Mouse (Mus musculus) liver, embryonic 11.5 days (tissue): ENCODE results near the gene Hist1h2ak. TPM values are rescaled to one million over a fixed set of nuclear protein-coding genes. Genes with fewer than 3 reads are reported as not detected.
A peak's percentile ranks its signal among the peaks of the same experiment; 100 is the strongest.
"Not testable (repeated sequence)": the region's sequence is repeated elsewhere in the genome, so short reads cannot be mapped to it uniquely, and the experiment has no call there.

Experiments used
- ATAC-seq: fragments of 200-750 bp; cut with Nextera tagmentation; replicated peaks from 2 replicates; pipeline ENCODE4 v1.8.0; 2017; ENCODE audit warnings: moderate number of reproducible peaks, mild to moderate bottlenecking, moderate TSS enrichment, moderate library complexity; ENCODE audit not compliant: low FRiP score
- DNase-seq: peaks from one replicate; pipeline ENCODE4 v3.0.0-alpha.2; 2017; ENCODE audit warnings: low spot score
- H3K27ac ChIP-seq: fragments of 300-500 bp; sonication (generic); 2 replicates; pipeline ENCODE4 v1.5.1; 2014; ENCODE audit warnings: mild to moderate bottlenecking, low read depth, low read length, control low read depth
- H3K27me3 ChIP-seq: fragments of 300-500 bp; sonication (generic); replicated peaks from 2 replicates; pipeline ENCODE4 v1.6.1; 2014; ENCODE audit warnings: low read length, mixed read lengths; ENCODE audit not compliant: control insufficient read depth, insufficient read depth
- H3K36me3 ChIP-seq: fragments of 300-500 bp; sonication (generic); 2 replicates; pipeline ENCODE4 v1.6.1; 2014; ENCODE audit warnings: mild to moderate bottlenecking, low read length, moderate library complexity, mixed read lengths; ENCODE audit not compliant: control insufficient read depth, insufficient read depth
- H3K4me1 ChIP-seq: fragments of 300-500 bp; sonication (generic); replicated peaks from 2 replicates; pipeline ENCODE4 v1.6.1; 2014; ENCODE audit warnings: low read length, mixed read lengths; ENCODE audit not compliant: control insufficient read depth, insufficient read depth
- H3K4me2 ChIP-seq: fragments of 300-500 bp; sonication (generic); 2 replicates; pipeline ENCODE4 v1.6.1; 2014; ENCODE audit warnings: mild to moderate bottlenecking, control low read depth, moderate library complexity
- H3K4me3 ChIP-seq: fragments of 300-500 bp; sonication (generic); 2 replicates; pipeline ENCODE4 v1.5.1; 2014; ENCODE audit warnings: low read depth, low read length, control low read depth
- H3K9ac ChIP-seq: fragments of 300-500 bp; sonication (generic); 2 replicates; pipeline ENCODE4 v1.6.1; 2014; ENCODE audit warnings: low read depth, low read length, control low read depth
- H3K9me3 ChIP-seq: fragments of 300-500 bp; sonication (generic); 2 replicates; pipeline ENCODE4 v1.6.1; 2016; ENCODE audit warnings: low read length, inconsistent platforms, mixed read lengths; ENCODE audit not compliant: control insufficient read depth
- WGBS: fragments of 180-500 bp; shearing (Covaris S2); extraction: QIAGEN DNeasy Blood & Tissue Kit; methylation state at CpG from one replicate; pipeline ENCODE4 v1.1.7; 2014; 5-methylcytosine and 5-hydroxymethylcytosine counted together
- polyA plus RNA-seq: library from polyadenylated mRNA; unstranded; fragments of >200 nt; fragmentation: Nextera tagmentation; extraction: Ambion mirVana; gene quantifications from 2 replicates; pipeline ENCODE4 v1.2.1, GENCODE M21; 2014

Gene Hist1h2ak
- 7.6 and 7.7 TPM in 2 replicates for polyA plus RNA-seq

- not testable (repeated sequence) for H3K4me1 ChIP-seq, H3K27me3 ChIP-seq, H3K9me3 ChIP-seq, H3K36me3 ChIP-seq
- DNase-seq (peak; percentile 74), ATAC-seq (peak; percentile 83)
- Histone ChIP-seq H3K4me2 (peak within 1 kb of the TSS; percentile 61), H3K27ac (peak within 1 kb of the TSS; percentile 99), H3K4me3 (peak within 1 kb of the TSS; percentile 42), H3K9ac (peak within 1 kb of the TSS; percentile 70)
- under 1% methylated on average over 39 of the region's 50 CpGs for WGBS
Observed at GRCm38 (mm10) chr13:21753524-21754285, at the start of gene Hist1h2ak, which contains the start of gene Hist1h2bn. Hist1h2ak (minus strand) TSS chr13:21753827. Hist1h2bn (plus strand) TSS chr13:21754123.

GRCm38 (mm10) chr13:21803058-21803457 lies 49.4 kb upstream of the Hist1h2ak start:
- WGBS = no CpG with 5 or more reads among the region's 4 CpGs

GRCm38 (mm10) chr13:21797163-21797562 lies 43.5 kb upstream of the Hist1h2ak start:
- not testable (repeated sequence) for H3K27me3 ChIP-seq, H3K36me3 ChIP-seq, H3K9ac ChIP-seq, H3K4me1 ChIP-seq, H3K4me2 ChIP-seq, H3K4me3 ChIP-seq, ATAC-seq, H3K27ac ChIP-seq, DNase-seq, H3K9me3 ChIP-seq

More at GRCm38 (mm10) chr13:21803058-21803457, 49.4 kb upstream of the Hist1h2ak start:
- not testable (repeated sequence) for H3K9ac ChIP-seq, H3K36me3 ChIP-seq, H3K9me3 ChIP-seq, H3K4me1 ChIP-seq, H3K27ac ChIP-seq, DNase-seq, H3K4me3 ChIP-seq, H3K27me3 ChIP-seq, H3K4me2 ChIP-seq
- peak; percentile 72; the same call in 1 of the 2 replicates for ATAC-seq

GRCm38 (mm10) chr13:21795584-21795983 lies 42.0 kb upstream of the Hist1h2ak start:
- no peak for ATAC-seq
- no peak overlapping the region for H3K27ac ChIP-seq
- H3K4me1 ChIP-seq = no peaks in the 10 kb centered on the region; the same call in 1 of the 2 replicates
- H3K4me2 ChIP-seq = no peak overlapping the region
- no peak for DNase-seq
- H3K27me3 ChIP-seq = no peaks in the 10 kb centered on the region
- H3K36me3 ChIP-seq = no peaks in the 10 kb centered on the region
- H3K9me3 ChIP-seq = no peaks in the 10 kb centered on the region
- 88% methylated on average over 7 of the region's 7 CpGs for WGBS
- no peak overlapping the region for H3K4me3 ChIP-seq
- H3K9ac ChIP-seq = no peak overlapping the region

GRCm38 (mm10) chr13:21790601-21791283 lies 37.1 kb upstream of the Hist1h2ak start:
- Histone ChIP-seq H3K4me1 (peaks cover 15% of the 10 kb centered on the region), H3K4me3 (no peak overlapping the region), H3K9ac (0 out of 2 replicates have a peak overlapping the region, but pooled peaks have one; percentile 37), H3K36me3 (no peaks in the 10 kb centered on the region), H3K27me3 (no peaks in the 10 kb centered on the region), H3K4me2 (peak overlapping the region; percentile 51), H3K27ac (no peak overlapping the region), H3K9me3 (no peaks in the 10 kb centered on the region)
- no peak for ATAC-seq
- WGBS = 23% methylated on average over 18 of the region's 18 CpGs
- DNase-seq = no peak

- H3K9me3 ChIP-seq = no peaks in the 10 kb centered on the region
- H3K36me3 ChIP-seq = no peaks in the 10 kb centered on the region
- H3K27me3 ChIP-seq = no peaks in the 10 kb centered on the region
- WGBS = 47% methylated on average over 6 of the region's 6 CpGs
- peak overlapping the region; percentile 19; the same call in 1 of the 2 replicates for H3K27ac ChIP-seq
- ATAC-seq = no peak
- no peak for DNase-seq
- 0 out of 2 replicates have a peak overlapping the region, but pooled peaks have one; percentile 10 for H3K9ac ChIP-seq
- peaks cover 19% of the 10 kb centered on the region for H3K4me1 ChIP-seq
- no peak overlapping the region for H3K4me3 ChIP-seq
- H3K4me2 ChIP-seq = no peak overlapping the region
Observed at GRCm38 (mm10) chr13:21789925-21790324, 36.3 kb upstream of the Hist1h2ak start.

GRCm38 (mm10) chr13:21787760-21788593 lies 34.4 kb upstream of the Hist1h2ak start:
- Histone ChIP-seq H3K27ac (peak overlapping the region; percentile 89), H3K4me3 (peak overlapping the region; percentile 27), H3K9me3 (no peaks in the 10 kb centered on the region), H3K36me3 (no peaks in the 10 kb centered on the region), H3K4me1 (peaks cover 24% of the 10 kb centered on the region), H3K4me2 (peak overlapping the region; percentile 63), H3K9ac (peak overlapping the region; percentile 63), H3K27me3 (no peaks in the 10 kb centered on the region)
- ATAC-seq (0 out of 2 replicates have a peak, but pooled peaks have one; percentile 3), DNase-seq (no peak)
- 23% methylated on average over 14 of the region's 21 CpGs for WGBS

GRCm38 (mm10) chr13:21786899-21787629 lies 33.4 kb upstream of the Hist1h2ak start, which contains the start of the genes Hist1h2an and Hist1h2bp:
Hist1h2an (minus strand) TSS chr13:21787218.
Hist1h2bp (plus strand) TSS chr13:21787461.
- under 1% methylated on average over 34 of the region's 63 CpGs for WGBS
- not testable (repeated sequence) for H3K9me3 ChIP-seq, H3K36me3 ChIP-seq, H3K27me3 ChIP-seq
- Histone ChIP-seq H3K9ac (peak within 1 kb of the TSS; percentile 73), H3K4me2 (peak within 1 kb of the TSS; percentile 66), H3K4me3 (peak within 1 kb of the TSS; percentile 41), H3K27ac (peak within 1 kb of the TSS; percentile 96), H3K4me1 (peaks cover 24% of the 10 kb centered on the region)
- DNase-seq (peak; percentile 82), ATAC-seq (peak; percentile 86)
